Mouse (Mus musculus): ENCODE data around the gene Nek7. TPM values are rescaled to one million over a fixed set of nuclear protein-coding genes. Genes with fewer than 3 reads are reported as not detected.
A peak's percentile ranks its signal among the peaks of the same experiment; 100 is the strongest.

The Nek7 gene
- polyA plus RNA-seq, 1 experiment from 2014 or later, result 30.6 TPM

GRCm38 (mm10) chr1:138500155-138500554 is 119.8 kb downstream of the Nek7 start:
- 6% methylated on average over 10 of the region's 10 CpGs for WGBS
- peaks cover 43% of the 10 kb centered on the region for H3K4me1 ChIP-seq (ENCODE audit: control insufficient read depth, insufficient read depth, low read length)

GRCm38 (mm10) chr1:138499461-138499860 is 120.5 kb downstream of the Nek7 start:
- peak overlapping the region; percentile 29; the same call in 1 of the 2 replicates for H3K4me2 ChIP-seq
- 20% methylated on average over 9 of the region's 9 CpGs for WGBS
- peak overlapping the region; percentile 41; the same call in 1 of the 2 replicates for H3K9ac ChIP-seq (ENCODE audit: low read length)
- peaks cover 38% of the 10 kb centered on the region for H3K4me1 ChIP-seq (ENCODE audit: control insufficient read depth, insufficient read depth, low read length)
- no peaks in the 10 kb centered on the region for H3K27me3 ChIP-seq (ENCODE audit: control insufficient read depth, insufficient read depth, low read length)
- no peaks in the 10 kb centered on the region for H3K36me3 ChIP-seq (ENCODE audit: control insufficient read depth, insufficient read depth, low read length)
- DNase-seq (ENCODE audit: low spot score, missing footprints), result peak; percentile 92
- no peaks in the 10 kb centered on the region for H3K9me3 ChIP-seq (ENCODE audit: control insufficient read depth, low read length)
- peak; percentile 85 for ATAC-seq (ENCODE audit: low FRiP score)
- H3K4me3 ChIP-seq (ENCODE audit: low read depth, low read length), result no peak overlapping the region
- peak overlapping the region; percentile 95 for H3K27ac ChIP-seq (ENCODE audit: low read depth, low read length)

More at GRCm38 (mm10) chr1:138500155-138500554, 119.8 kb downstream of the Nek7 start:
- Histone ChIP-seq H3K4me2 (peak overlapping the region; percentile 28; the same call in 1 of the 2 replicates), H3K36me3 (ENCODE audit: control insufficient read depth, insufficient read depth, low read length) (no peaks in the 10 kb centered on the region), H3K9ac (ENCODE audit: low read length) (0 out of 2 replicates have a peak overlapping the region, but pooled peaks have one; percentile 33), H3K27ac (ENCODE audit: low read depth, low read length) (peak overlapping the region; percentile 95), H3K9me3 (ENCODE audit: control insufficient read depth, low read length) (no peaks in the 10 kb centered on the region), H3K27me3 (ENCODE audit: control insufficient read depth, insufficient read depth, low read length) (no peaks in the 10 kb centered on the region), H3K4me3 (ENCODE audit: low read depth, low read length) (no peak overlapping the region)
- ATAC-seq (ENCODE audit: low FRiP score) (peak; percentile 86), DNase-seq (ENCODE audit: low spot score, missing footprints) (peak; percentile 98)

GRCm38 (mm10) chr1:138491382-138492097 is 128.4 kb downstream of the Nek7 start:
- ATAC-seq (ENCODE audit: low FRiP score), result peak; percentile 39
- WGBS, result 72% methylated on average over 6 of the region's 6 CpGs
- H3K4me2 ChIP-seq, result no peak overlapping the region

DNA sequence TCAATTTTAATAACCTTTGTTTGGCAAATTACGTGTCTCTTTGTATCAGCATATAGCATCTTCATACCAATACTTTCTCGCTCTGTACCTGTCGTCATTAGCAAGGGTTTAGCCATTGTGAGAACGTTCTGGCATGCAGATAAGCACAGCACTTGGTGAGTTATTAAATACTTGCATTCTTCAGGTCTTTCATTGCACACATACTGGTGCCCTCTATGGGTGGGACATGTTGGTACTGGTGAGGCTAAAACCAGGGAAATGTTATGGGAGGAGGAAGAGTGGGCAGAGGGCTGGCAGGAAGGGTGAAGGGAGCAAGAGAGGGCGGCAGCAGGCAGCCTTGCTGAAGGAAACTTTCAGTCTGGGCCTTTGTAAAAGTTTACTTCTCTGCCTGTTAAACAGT is 132.4 kb downstream of the Nek7 start:
- WGBS, result 87% methylated on average over 5 of the region's 5 CpGs
- DNase-seq (ENCODE audit: low spot score, missing footprints) (peak; percentile 70), ATAC-seq (ENCODE audit: low FRiP score) (no peak)
- Histone ChIP-seq H3K9me3 (ENCODE audit: control insufficient read depth, low read length) (no peaks in the 10 kb centered on the region), H3K36me3 (ENCODE audit: control insufficient read depth, insufficient read depth, low read length) (no peaks in the 10 kb centered on the region), H3K4me1 (ENCODE audit: control insufficient read depth, insufficient read depth, low read length) (0 out of 2 replicates have a peak, but pooled peaks cover 3% of the 10 kb centered on the region), H3K27me3 (ENCODE audit: control insufficient read depth, insufficient read depth, low read length) (no peaks in the 10 kb centered on the region), H3K4me2 (no peak overlapping the region), H3K9ac (ENCODE audit: low read length) (no peak overlapping the region), H3K4me3 (ENCODE audit: low read depth, low read length) (no peak overlapping the region), H3K27ac (ENCODE audit: low read depth, low read length) (no peak overlapping the region)

More at GRCm38 (mm10) chr1:138491382-138492097, 128.4 kb downstream of the Nek7 start:
- Histone ChIP-seq H3K4me3 (ENCODE audit: low read depth, low read length) (no peak overlapping the region), H3K9me3 (ENCODE audit: control insufficient read depth, low read length) (no peaks in the 10 kb centered on the region), H3K9ac (ENCODE audit: low read length) (no peak overlapping the region), H3K4me1 (ENCODE audit: control insufficient read depth, insufficient read depth, low read length) (peaks cover 8% of the 10 kb centered on the region), H3K27me3 (ENCODE audit: control insufficient read depth, insufficient read depth, low read length) (no peaks in the 10 kb centered on the region), H3K36me3 (ENCODE audit: control insufficient read depth, insufficient read depth, low read length) (no peaks in the 10 kb centered on the region), H3K27ac (ENCODE audit: low read depth, low read length) (no peak overlapping the region)
- peak; percentile 57 for DNase-seq (ENCODE audit: low spot score, missing footprints)

GRCm38 (mm10) chr1:138480694-138481093 is 139.2 kb downstream of the Nek7 start:
- Histone ChIP-seq H3K4me2 (no peak overlapping the region), H3K27me3 (ENCODE audit: control insufficient read depth, insufficient read depth, low read length) (no peaks in the 10 kb centered on the region), H3K27ac (ENCODE audit: low read depth, low read length) (no peak overlapping the region), H3K4me1 (ENCODE audit: control insufficient read depth, insufficient read depth, low read length) (no peaks in the 10 kb centered on the region), H3K4me3 (ENCODE audit: low read depth, low read length) (no peak overlapping the region), H3K9me3 (ENCODE audit: control insufficient read depth, low read length) (no peaks in the 10 kb centered on the region), H3K36me3 (ENCODE audit: control insufficient read depth, insufficient read depth, low read length) (no peaks in the 10 kb centered on the region), H3K9ac (ENCODE audit: low read length) (no peak overlapping the region)
- DNase-seq (ENCODE audit: low spot score, missing footprints), result no peak
- ATAC-seq (ENCODE audit: low FRiP score), result no peak
- whole genome bisulfite sequencing, result 87% methylated on average over 1 of the region's 1 CpGs

- ATAC-seq (ENCODE audit: low FRiP score) (no peak), DNase-seq (ENCODE audit: low spot score, missing footprints) (no peak)
- no peak overlapping the region for H3K4me2 ChIP-seq
- H3K36me3 ChIP-seq (ENCODE audit: control insufficient read depth, insufficient read depth, low read length), result no peaks in the 10 kb centered on the region
- no peak overlapping the region for H3K27ac ChIP-seq (ENCODE audit: low read depth, low read length)
- H3K27me3 ChIP-seq (ENCODE audit: control insufficient read depth, insufficient read depth, low read length), result no peaks in the 10 kb centered on the region
- H3K4me3 ChIP-seq (ENCODE audit: low read depth, low read length), result no peak overlapping the region
- no peak overlapping the region for H3K9ac ChIP-seq (ENCODE audit: low read length)
- WGBS, result 67% methylated on average over 2 of the region's 2 CpGs
- no peaks in the 10 kb centered on the region for H3K9me3 ChIP-seq (ENCODE audit: control insufficient read depth, low read length)
- H3K4me1 ChIP-seq (ENCODE audit: control insufficient read depth, insufficient read depth, low read length), result no peaks in the 10 kb centered on the region
Observed at GRCm38 (mm10) chr1:138465352-138465751, 154.6 kb downstream of the Nek7 start.

- Histone ChIP-seq H3K36me3 (ENCODE audit: control insufficient read depth, insufficient read depth, low read length) (no peaks in the 10 kb centered on the region), H3K4me1 (ENCODE audit: control insufficient read depth, insufficient read depth, low read length) (no peaks in the 10 kb centered on the region), H3K27ac (ENCODE audit: low read depth, low read length) (no peak overlapping the region), H3K4me3 (ENCODE audit: low read depth, low read length) (no peak overlapping the region), H3K4me2 (no peak overlapping the region), H3K9ac (ENCODE audit: low read length) (no peak overlapping the region), H3K9me3 (ENCODE audit: control insufficient read depth, low read length) (no peaks in the 10 kb centered on the region), H3K27me3 (ENCODE audit: control insufficient read depth, insufficient read depth, low read length) (no peaks in the 10 kb centered on the region)
- ATAC-seq (ENCODE audit: low FRiP score) (no peak), DNase-seq (ENCODE audit: low spot score, missing footprints) (no peak)
- 85% methylated on average over 3 of the region's 3 CpGs for WGBS
Observed at GRCm38 (mm10) chr1:138461425-138461824, 158.5 kb downstream of the Nek7 start.

DNA sequence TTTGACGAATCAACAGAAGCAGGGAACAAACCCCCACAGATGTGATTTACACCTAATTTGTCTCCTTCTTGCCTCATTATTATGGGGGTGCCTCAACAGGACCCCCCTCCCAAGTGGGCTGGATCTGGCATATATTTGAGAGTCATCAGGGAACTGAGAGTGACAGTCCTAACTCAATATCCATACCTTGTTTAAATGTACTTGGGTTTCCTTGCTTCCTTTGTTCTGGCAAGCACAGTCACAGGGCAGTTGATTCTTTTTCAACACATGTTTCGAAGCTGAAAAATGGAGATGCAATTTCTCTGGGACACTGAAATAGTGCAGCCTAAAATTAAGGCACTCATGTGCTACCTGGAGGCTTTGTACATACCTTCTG is 170.5 kb downstream of the Nek7 start:
- H3K27me3 ChIP-seq (ENCODE audit: control insufficient read depth, insufficient read depth, low read length), result no peaks in the 10 kb centered on the region

DNA sequence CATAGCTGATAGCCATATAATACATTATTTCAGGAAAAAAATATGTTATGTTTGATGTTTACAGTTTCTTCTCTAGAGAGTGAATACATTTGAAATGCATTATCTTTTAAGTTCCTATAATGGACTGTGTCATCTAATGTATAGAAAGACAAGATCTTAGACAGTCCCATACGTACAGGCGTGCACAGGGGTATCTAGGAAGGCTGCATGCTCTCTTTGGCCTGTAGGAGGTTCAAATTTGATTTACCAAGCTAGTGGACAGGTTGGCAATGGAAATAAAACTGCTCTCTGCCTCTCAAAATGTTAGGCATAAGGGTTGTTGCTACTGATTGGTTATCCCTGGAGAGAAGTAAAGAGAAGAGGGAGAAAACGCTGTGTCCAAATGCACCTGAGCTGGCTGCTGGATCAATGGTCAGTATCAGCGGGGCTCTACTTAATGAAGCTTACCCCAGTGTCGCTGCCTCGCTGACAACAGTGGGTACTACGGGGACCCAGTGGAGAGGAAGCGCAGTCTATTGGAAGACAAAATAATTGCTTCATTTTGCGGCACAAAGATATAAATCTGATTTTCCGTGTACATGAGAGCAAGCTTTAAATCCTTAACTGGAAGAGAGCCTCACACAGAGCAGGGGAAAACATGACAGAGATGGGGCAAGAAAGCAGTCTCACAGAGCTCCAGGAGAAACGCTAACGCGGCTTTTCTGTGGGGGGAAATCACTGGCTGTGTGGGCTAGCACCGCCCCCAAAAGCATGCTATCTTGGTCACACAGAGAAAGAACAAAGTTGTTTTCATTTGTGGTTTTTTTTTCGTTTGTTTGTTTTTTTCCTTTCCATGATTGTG is 171.1 kb downstream of the Nek7 start:
- no peaks in the 10 kb centered on the region for H3K4me1 ChIP-seq (ENCODE audit: control insufficient read depth, insufficient read depth, low read length)
- ATAC-seq (ENCODE audit: low FRiP score) (peak; percentile 52; the same call in 1 of the 2 replicates), DNase-seq (ENCODE audit: low spot score, missing footprints) (no peak)
- 63% methylated on average over 15 of the region's 15 CpGs for WGBS
- H3K36me3 ChIP-seq (ENCODE audit: control insufficient read depth, insufficient read depth, low read length), result no peaks in the 10 kb centered on the region
- no peak overlapping the region; the same call in 1 of the 2 replicates for H3K27ac ChIP-seq (ENCODE audit: low read depth, low read length)
- no peaks in the 10 kb centered on the region for H3K9me3 ChIP-seq (ENCODE audit: control insufficient read depth, low read length)
- no peak overlapping the region for H3K9ac ChIP-seq (ENCODE audit: low read length)
- H3K4me2 ChIP-seq, result no peak overlapping the region
- no peaks in the 10 kb centered on the region for H3K27me3 ChIP-seq (ENCODE audit: control insufficient read depth, insufficient read depth, low read length)
- H3K4me3 ChIP-seq (ENCODE audit: low read depth, low read length), result no peak overlapping the region

More for the DNA sequence above, 170.5 kb downstream of the Nek7 start:
- DNase-seq (ENCODE audit: low spot score, missing footprints) (no peak), ATAC-seq (ENCODE audit: low FRiP score) (0 out of 2 replicates have a peak, but pooled peaks have one; percentile 19)
- Histone ChIP-seq H3K9me3 (ENCODE audit: control insufficient read depth, low read length) (no peaks in the 10 kb centered on the region), H3K36me3 (ENCODE audit: control insufficient read depth, insufficient read depth, low read length) (no peaks in the 10 kb centered on the region), H3K9ac (ENCODE audit: low read length) (no peak overlapping the region), H3K4me2 (no peak overlapping the region), H3K27ac (ENCODE audit: low read depth, low read length) (no peak overlapping the region), H3K4me1 (ENCODE audit: control insufficient read depth, insufficient read depth, low read length) (no peaks in the 10 kb centered on the region), H3K4me3 (ENCODE audit: low read depth, low read length) (no peak overlapping the region)
- 90% methylated on average over 2 of the region's 2 CpGs for WGBS

Measured in midbrain, embryonic 11.5 days (tissue).